Mouse (Mus musculus) stomach, postnatal 0 days (tissue): ENCODE results near the gene Galntl6. TPM values are rescaled to one million over a fixed set of nuclear protein-coding genes. Genes with fewer than 3 reads are reported as not detected.

Source experiments
- ATAC-seq: fragments of 200-750 bp; cut with Nextera tagmentation; 2 replicates; pipeline ENCODE4 v1.8.0; 2017; ENCODE audit not compliant: low FRiP score, low TSS enrichment
- DNase-seq: peaks from one replicate; pipeline ENCODE4 v3.0.0-alpha.2; 2016; ENCODE audit warnings: low spot score
- H3K27ac ChIP-seq: fragments of 300-500 bp; sonication (generic); replicated peaks from 2 replicates; pipeline ENCODE4 v1.5.1; 2014; ENCODE audit warnings: mild to moderate bottlenecking, control low read depth
- H3K27me3 ChIP-seq: fragments of 300-500 bp; sonication (generic); 2 replicates; pipeline ENCODE4 v1.6.1; 2014; ENCODE audit warnings: low read length; ENCODE audit not compliant: control insufficient read depth, insufficient read depth
- H3K36me3 ChIP-seq: fragments of 300-500 bp; sonication (generic); 2 replicates; pipeline ENCODE4 v1.6.1; 2014; ENCODE audit warnings: low read length, mixed read lengths; ENCODE audit not compliant: control insufficient read depth, insufficient read depth
- H3K4me1 ChIP-seq: fragments of 300-500 bp; sonication (generic); replicated peaks from 2 replicates; pipeline ENCODE4 v1.6.1; 2014; ENCODE audit warnings: antibody characterized with exemption; ENCODE audit not compliant: control insufficient read depth, insufficient read depth
- H3K4me2 ChIP-seq: fragments of 300-500 bp; sonication (generic); replicated peaks from 2 replicates; pipeline ENCODE4 v1.6.1; 2014; ENCODE audit warnings: low read depth, mild to moderate bottlenecking, control low read depth, moderate library complexity
- H3K4me3 ChIP-seq: fragments of 300-500 bp; sonication (generic); 2 replicates; pipeline ENCODE4 v1.5.1; 2014; ENCODE audit warnings: low read depth, low read length, control low read depth
- H3K9ac ChIP-seq: fragments of 300-500 bp; sonication (generic); 2 replicates; pipeline ENCODE4 v1.6.1; 2014; ENCODE audit warnings: mild to moderate bottlenecking, low read length, control low read depth, mixed read lengths
- H3K9me3 ChIP-seq: fragments of 300-500 bp; sonication (generic); 2 replicates; pipeline ENCODE4 v1.6.1; 2016; ENCODE audit warnings: low read length; ENCODE audit not compliant: control insufficient read depth
- CTCF ChIP-seq: IDR thresholded peaks from 2 replicates; pipeline ENCODE4 v1.5.1; 2016; ENCODE audit warnings: antibody characterized with exemption, low read depth, mild to moderate bottlenecking, moderate library complexity
- EP300 ChIP-seq: optimal IDR thresholded peaks from 2 replicates; pipeline ENCODE3; 2016; ENCODE audit warnings: antibody characterized with exemption
- WGBS: fragments of 180-500 bp; shearing (Covaris S2); extraction: QIAGEN DNeasy Blood & Tissue Kit; methylation state at CpG from one replicate; pipeline ENCODE4 v1.1.7; 2014; 5-methylcytosine and 5-hydroxymethylcytosine counted together
- polyA plus RNA-seq: library from polyadenylated mRNA; unstranded; fragments of >200 nt; fragmentation: Nextera tagmentation; extraction: Ambion mirVana; gene quantifications from 2 replicates; pipeline ENCODE4 v1.2.1, GENCODE M21; 2015

The Galntl6 gene
- polyA plus RNA-seq, 1 experiment from 2014 or later = 3.8 TPM

DNA sequence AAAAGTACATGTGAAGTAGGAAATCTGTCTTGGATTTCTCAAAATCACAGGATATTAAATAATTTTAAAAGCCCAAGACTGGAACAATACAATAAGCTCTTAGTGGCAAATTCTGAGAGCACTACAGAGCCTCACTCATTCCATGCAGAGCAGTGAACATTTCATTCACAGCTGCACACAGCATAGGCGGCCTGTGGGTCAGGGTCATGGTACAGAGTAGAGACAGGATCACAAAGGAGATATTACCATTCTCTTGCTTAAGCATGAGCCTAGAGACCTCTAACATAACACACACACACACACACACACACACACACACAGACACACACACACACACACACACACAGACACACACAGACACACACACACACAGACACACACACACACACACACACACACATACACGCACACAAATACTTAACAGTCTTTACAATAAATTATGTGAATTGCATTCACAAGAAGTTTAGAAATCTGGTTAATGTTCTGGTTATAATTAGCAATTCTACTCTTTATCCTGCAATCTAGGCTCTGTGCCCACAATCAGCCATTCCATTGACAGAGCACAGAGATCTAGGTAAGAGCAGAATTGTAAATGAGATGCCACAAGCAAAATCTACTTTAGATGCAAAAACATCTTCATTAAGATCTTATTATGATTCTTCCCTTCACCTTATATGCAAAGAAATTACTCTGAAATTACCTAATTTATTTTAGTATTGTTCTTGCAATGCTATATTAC, 653.7 kb downstream of the Galntl6 start:
- 75% methylated on average over 2 of the region's 2 CpGs for WGBS

DNA sequence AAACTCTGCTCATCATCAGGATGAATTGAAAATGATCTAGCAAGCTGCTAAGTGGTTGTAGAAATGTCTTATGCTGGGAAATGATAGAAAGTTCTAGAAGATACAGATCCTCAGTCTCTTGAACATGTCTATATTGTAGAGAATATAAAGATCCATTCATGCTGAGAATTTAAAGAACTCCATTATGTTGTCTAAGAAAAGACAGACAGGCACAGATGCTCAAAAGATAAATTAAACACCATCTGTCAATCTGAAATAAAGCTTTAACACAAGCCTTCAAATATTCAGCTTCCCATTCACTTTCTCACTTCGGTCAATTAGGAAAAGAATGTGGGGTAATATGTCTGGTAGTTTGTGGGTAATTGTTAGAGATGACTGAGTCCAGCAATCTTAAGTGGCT, 658.8 kb downstream of the Galntl6 start:
- Histone ChIP-seq H3K4me3 (no peak overlapping the region), H3K4me2 (no peak overlapping the region), H3K4me1 (no peaks in the 10 kb centered on the region), H3K9ac (no peak overlapping the region), H3K36me3 (no peaks in the 10 kb centered on the region), H3K27me3 (no peaks in the 10 kb centered on the region), H3K9me3 (no peaks in the 10 kb centered on the region), H3K27ac (no peak overlapping the region)
- WGBS = 58% methylated on average over 1 of the region's 1 CpGs
- TF ChIP-seq CTCF (no peak), EP300 (no peak)
- ATAC-seq (no peak), DNase-seq (no peak)

More for the DNA sequence above, 653.7 kb downstream of the Galntl6 start:
- Histone ChIP-seq H3K4me3 (no peak overlapping the region), H3K9me3 (no peaks in the 10 kb centered on the region), H3K27me3 (no peaks in the 10 kb centered on the region), H3K4me2 (no peak overlapping the region), H3K36me3 (no peaks in the 10 kb centered on the region), H3K27ac (no peak overlapping the region), H3K9ac (no peak overlapping the region), H3K4me1 (no peaks in the 10 kb centered on the region)
- ATAC-seq (no peak), DNase-seq (no peak)
- no peak for TF ChIP-seq EP300
- no peak for TF ChIP-seq CTCF

DNA sequence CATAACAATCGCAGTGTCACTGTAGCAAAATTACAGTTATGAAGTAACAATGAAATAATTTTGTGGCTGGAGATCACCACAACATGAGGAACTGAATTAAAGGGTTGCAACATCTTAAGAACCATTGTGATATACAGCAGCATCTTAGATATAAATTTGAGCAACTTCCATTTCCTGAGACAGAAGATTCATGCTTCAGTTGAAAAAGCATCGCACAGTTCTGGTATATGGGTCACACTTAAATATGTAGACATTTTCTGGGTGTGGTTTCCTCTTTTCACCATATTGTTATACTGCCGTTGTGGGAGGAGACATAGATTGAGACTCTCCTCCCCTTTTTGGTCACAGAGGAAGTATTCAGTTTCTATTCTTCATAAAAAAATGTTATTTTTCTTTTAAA, 667.6 kb downstream of the Galntl6 start:
- 86% methylated on average over 3 of the region's 3 CpGs for WGBS
- Histone ChIP-seq H3K9ac (no peak overlapping the region), H3K36me3 (no peaks in the 10 kb centered on the region), H3K27ac (no peak overlapping the region), H3K4me2 (no peak overlapping the region), H3K27me3 (no peaks in the 10 kb centered on the region), H3K4me1 (no peaks in the 10 kb centered on the region), H3K9me3 (no peaks in the 10 kb centered on the region), H3K4me3 (no peak overlapping the region)
- no peak for ATAC-seq
- TF ChIP-seq EP300 (no peak), CTCF (no peak)
- DNase-seq = no peak

DNA sequence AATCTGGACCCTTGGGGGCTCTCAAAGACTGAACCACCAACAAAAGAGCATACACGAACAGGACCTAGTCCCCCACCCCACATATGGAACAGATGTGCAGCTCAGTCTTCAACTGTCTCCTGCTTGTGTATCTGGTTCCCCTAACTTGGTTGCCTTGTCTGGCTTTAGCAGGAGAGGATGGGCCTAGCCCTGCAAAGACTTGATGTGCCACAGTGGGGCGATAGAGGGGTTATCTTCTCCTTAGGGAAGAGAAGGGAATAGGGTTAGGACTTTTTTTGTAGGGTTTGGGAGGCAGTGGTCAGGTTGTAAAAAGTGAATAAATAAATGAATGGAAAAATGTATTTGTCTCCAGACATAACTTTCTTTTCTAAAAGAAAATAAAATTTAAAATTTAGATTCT, 678.2 kb downstream of the Galntl6 start:
- Histone ChIP-seq H3K4me3 (no peak overlapping the region), H3K27me3 (no peaks in the 10 kb centered on the region), H3K4me1 (no peaks in the 10 kb centered on the region), H3K9me3 (no peaks in the 10 kb centered on the region), H3K9ac (no peak overlapping the region), H3K36me3 (no peaks in the 10 kb centered on the region), H3K27ac (no peak overlapping the region), H3K4me2 (no peak overlapping the region)
- TF ChIP-seq EP300 = no peak
- peak; percentile 28 for TF ChIP-seq CTCF
- DNase-seq (no peak), ATAC-seq (no peak)
- 30% methylated on average over 2 of the region's 2 CpGs for WGBS

DNA sequence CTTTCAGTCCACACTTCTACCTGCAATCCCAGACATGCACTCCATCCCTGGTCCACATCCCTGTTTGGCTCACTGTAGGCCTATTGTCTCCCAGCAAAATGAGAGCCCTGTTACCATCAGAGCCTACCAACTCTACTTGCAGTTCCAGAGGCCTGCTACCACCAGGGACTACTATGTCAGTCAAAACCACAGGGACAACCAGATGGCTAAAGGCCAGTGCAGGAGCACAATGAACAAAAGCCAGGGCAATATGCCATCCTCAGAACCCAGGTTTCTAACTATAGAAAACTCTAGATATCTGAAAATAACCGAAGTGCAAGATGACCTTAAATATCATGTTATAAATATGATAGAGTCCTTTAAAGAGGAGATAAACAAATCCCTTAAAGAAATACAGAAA, 683.7 kb downstream of the Galntl6 start:
- ATAC-seq = no peak
- 75% methylated on average over 1 of the region's 1 CpGs for WGBS
- Histone ChIP-seq H3K4me1 (no peaks in the 10 kb centered on the region), H3K9me3 (no peaks in the 10 kb centered on the region), H3K36me3 (no peaks in the 10 kb centered on the region), H3K27ac (no peak overlapping the region), H3K4me2 (no peak overlapping the region), H3K4me3 (no peak overlapping the region), H3K9ac (no peak overlapping the region), H3K27me3 (no peaks in the 10 kb centered on the region)
- no peak for TF ChIP-seq EP300
- TF ChIP-seq CTCF = no peak
- DNase-seq = no peak

DNA sequence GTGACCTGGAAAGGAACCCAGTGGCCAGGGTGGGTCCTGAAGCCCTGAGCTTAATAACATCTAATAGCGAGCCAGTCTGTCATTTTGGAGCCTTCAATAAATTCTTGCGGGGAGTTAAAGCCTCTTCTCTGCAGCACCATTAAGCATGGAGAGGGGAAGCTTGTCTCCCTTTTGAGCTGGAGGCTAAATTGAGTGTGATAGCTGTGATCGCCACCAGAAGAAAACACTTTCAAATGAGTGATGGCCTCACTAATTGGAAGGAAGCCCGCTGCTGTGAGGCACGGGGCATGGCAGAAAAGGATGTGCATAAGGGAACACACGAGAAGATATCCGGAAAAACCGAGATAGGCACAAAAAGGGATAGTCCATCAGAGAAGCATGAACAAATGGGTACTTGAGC, 694.6 kb downstream of the Galntl6 start:
- no peak overlapping the region for H3K27ac ChIP-seq
- no peaks in the 10 kb centered on the region for H3K9me3 ChIP-seq
- H3K4me2 ChIP-seq = no peak overlapping the region
- DNase-seq (no peak), ATAC-seq (no peak)
- H3K9ac ChIP-seq = no peak overlapping the region
- H3K27me3 ChIP-seq = no peaks in the 10 kb centered on the region
- no peak overlapping the region for H3K4me3 ChIP-seq
- H3K36me3 ChIP-seq = no peaks in the 10 kb centered on the region
- no peaks in the 10 kb centered on the region for H3K4me1 ChIP-seq
- WGBS = 51% methylated on average over 8 of the region's 8 CpGs
- TF ChIP-seq CTCF (no peak), EP300 (no peak)
